ENCODE assay signal across 19 mouse cellular contexts in the genomic region with DNA sequence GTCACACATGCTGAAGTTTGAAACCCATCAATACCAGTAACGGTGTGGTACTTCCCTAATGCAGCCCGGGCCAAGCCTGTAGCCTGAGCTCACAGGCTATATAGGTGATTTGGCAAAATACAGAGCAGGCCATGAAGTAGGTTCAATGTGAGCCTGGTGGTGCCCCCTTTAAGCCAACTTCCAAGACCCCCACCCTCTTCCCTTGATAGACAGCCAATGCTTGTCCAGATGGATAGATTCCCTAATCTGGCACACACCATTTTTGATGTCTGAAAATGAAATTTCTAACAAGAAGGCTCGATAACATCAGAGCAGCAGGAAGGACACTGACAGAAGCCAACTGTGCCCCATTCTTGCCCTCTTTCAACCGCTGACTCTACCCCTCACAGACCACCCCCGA. TPM values are rescaled to one million over a fixed set of nuclear protein-coding genes. Genes with fewer than 3 reads are reported as not detected.
A peak's percentile ranks its signal among the peaks of the same experiment; 100 is the strongest.
DNase-seq lines count a peak whose midpoint lies in the region; ATAC-seq and TF ChIP-seq lines count a peak whose summit lies in the region.
"Had no signal": no experiment of that assay in that cellular context is flagged by ENCODE, and none has a peak within 500 bp of the region (broad histone marks: within the 10 kb centered on the region; RNA-seq: fewer than 3 reads in every experiment).

No protein-coding gene starts in this region.

- WGBS in forebrain, embryonic 15.5 days: 74% methylated on average over 5 of the region's 5 CpGs
- 59% methylated on average over 5 of the region's 5 CpGs for WGBS in hindbrain, embryonic 16.5 days
- WGBS in midbrain, postnatal 0 days: 39% methylated on average over 5 of the region's 5 CpGs

- H3K4me3 ChIP-seq in forebrain, embryonic 15.5 days: no peak overlapping the region
- no peak overlapping the region for H3K4me3 ChIP-seq in hindbrain, embryonic 16.5 days (ENCODE audit: low read length)
- H3K4me3 ChIP-seq in midbrain, postnatal 0 days (ENCODE audit: low read depth, low read length): no peak overlapping the region
- H3K4me3 ChIP-seq: heart, embryonic 13.5 days had no signal

- peaks cover 81% of the 10 kb centered on the region for H3K4me1 ChIP-seq in forebrain, embryonic 15.5 days
- peaks cover 63% of the 10 kb centered on the region for H3K4me1 ChIP-seq in hindbrain, embryonic 16.5 days (ENCODE audit: control insufficient read depth, insufficient read depth, low read depth, low read length)
- H3K4me1 ChIP-seq in midbrain, postnatal 0 days (ENCODE audit: insufficient read depth, low read length): peaks cover 52% of the 10 kb centered on the region

- no peak for ATAC-seq in forebrain, embryonic 15.5 days (replicated peaks)
- no peak for ATAC-seq in hindbrain, embryonic 16.5 days
- ATAC-seq in midbrain, postnatal 0 days (ENCODE audit: low FRiP score): no peak
- no peak for ATAC-seq in frontal cortex, adult (ENCODE audit: low TSS enrichment)

- H3K4me2 ChIP-seq in forebrain, embryonic 15.5 days (replicated peaks): no peak overlapping the region
- no peak overlapping the region for H3K4me2 ChIP-seq in hindbrain, embryonic 16.5 days (ENCODE audit: low read length)
- no peak overlapping the region for H3K4me2 ChIP-seq in midbrain, postnatal 0 days (ENCODE audit: low read depth, low read length, poor library complexity, severe bottlenecking)
- H3K4me2 ChIP-seq: heart, embryonic 13.5 days had no signal

- H3K9me3 ChIP-seq in forebrain, embryonic 15.5 days: no peaks in the 10 kb centered on the region
- no peaks in the 10 kb centered on the region for H3K9me3 ChIP-seq in hindbrain, embryonic 16.5 days (ENCODE audit: control insufficient read depth, low read length)
- H3K9me3 ChIP-seq in midbrain, postnatal 0 days (ENCODE audit: low read length): no peaks in the 10 kb centered on the region
- H3K9me3 ChIP-seq: heart, embryonic 13.5 days had no signal

- H3K27me3 ChIP-seq in forebrain, embryonic 15.5 days: no peaks in the 10 kb centered on the region
- H3K27me3 ChIP-seq in hindbrain, embryonic 16.5 days (replicated peaks; ENCODE audit: control insufficient read depth, insufficient read depth, low read length): no peaks in the 10 kb centered on the region
- H3K27me3 ChIP-seq in midbrain, postnatal 0 days (ENCODE audit: insufficient read depth, low read length): no peaks in the 10 kb centered on the region
- H3K27me3 ChIP-seq: CH12.LX had no signal

- no peak for TF ChIP-seq CTCF in midbrain, postnatal 0 days (IDR thresholded peaks at IDR 0.05)

- H3K9ac ChIP-seq in forebrain, embryonic 15.5 days (replicated peaks): no peak overlapping the region
- no peak overlapping the region for H3K9ac ChIP-seq in hindbrain, embryonic 16.5 days (ENCODE audit: low read depth, low read length)
- no peak overlapping the region for H3K9ac ChIP-seq in midbrain, postnatal 0 days (replicated peaks; ENCODE audit: low read length, poor library complexity, severe bottlenecking)
- H3K9ac ChIP-seq: heart, embryonic 13.5 days had no signal

- no peaks in the 10 kb centered on the region for H3K36me3 ChIP-seq in forebrain, embryonic 15.5 days
- no peaks in the 10 kb centered on the region for H3K36me3 ChIP-seq in hindbrain, embryonic 16.5 days (ENCODE audit: control insufficient read depth, insufficient read depth, low read length)
- no peaks in the 10 kb centered on the region for H3K36me3 ChIP-seq in midbrain, postnatal 0 days (ENCODE audit: insufficient read depth, low read length)
- H3K36me3 ChIP-seq: heart, embryonic 13.5 days had no signal

- DNase-seq in cerebellum, postnatal 10 days: peak; percentile 57 to 62
- no peak for DNase-seq in cerebellum, adult 11 months
- DNase-seq in midbrain, postnatal 0 days (ENCODE audit: low spot score): no peak
- DNase-seq in embryo, embryonic 10 days (ENCODE audit: low spot score): no peak
- DNase-seq in cerebellum, postnatal 25 days: no peak
- DNase-seq: adrenal gland, postnatal 25 days; cerebellum, adult 9-11 months; gastrocnemius, postnatal 36 days; heart, postnatal 4 days; kidney, adult 2 months; kidney, postnatal 25 days; layer of hippocampus, postnatal 36 days; lung, adult 2 months; lung, postnatal 4 days had no signal

- H3K27ac ChIP-seq in forebrain, embryonic 15.5 days (replicated peaks): peak overlapping the region; percentile 52
- peak overlapping the region; percentile 58 for H3K27ac ChIP-seq in hindbrain, embryonic 16.5 days (ENCODE audit: low read depth, low read length)
- H3K27ac ChIP-seq in midbrain, postnatal 0 days (ENCODE audit: low read depth, low read length): peak overlapping the region; percentile 48
- H3K27ac ChIP-seq: heart, embryonic 13.5 days had no signal

RNA-seq across cellular contexts. Expression of gene Srgap3, which starts 47.8 kb away (rescaled TPM):
- polyA plus RNA-seq in forebrain, embryonic 15.5 days (2015; fragmentation: Nextera tagmentation; extraction: Ambion mirVana): 33.7 and 34.0 TPM in 2 replicates
- polyA plus RNA-seq in hindbrain, embryonic 16.5 days (2015; fragmentation: Nextera tagmentation; extraction: Ambion mirVana): 27.0 and 32.7 TPM in 2 replicates
- total RNA-seq in midbrain, postnatal 0 days (2014; rRNA removed): 58.6 and 77.6 TPM in 2 replicates
- polyA plus RNA-seq in midbrain, postnatal 0 days (2015; fragmentation: Nextera tagmentation; extraction: Ambion mirVana): 20.9 and 29.8 TPM in 2 replicates

Comparison
In these comparisons a context has a peak if more than half of its experiments do, and no peak if none do; other contexts are left out.
1. DNase-seq: peak in cerebellum, postnatal 10 days (2 of 2); none in cerebellum, adult 11 months (single experiment), midbrain, postnatal 0 days (single experiment), embryo, embryonic 10 days (single experiment) and cerebellum, postnatal 25 days (0 of 2).
2. Peak in every context shown above with its lines, with median percentiles within 50 percentile points of each other: H3K27ac ChIP-seq.